8 mouse cellular contexts compared by ENCODE assay signal in the genomic region with DNA sequence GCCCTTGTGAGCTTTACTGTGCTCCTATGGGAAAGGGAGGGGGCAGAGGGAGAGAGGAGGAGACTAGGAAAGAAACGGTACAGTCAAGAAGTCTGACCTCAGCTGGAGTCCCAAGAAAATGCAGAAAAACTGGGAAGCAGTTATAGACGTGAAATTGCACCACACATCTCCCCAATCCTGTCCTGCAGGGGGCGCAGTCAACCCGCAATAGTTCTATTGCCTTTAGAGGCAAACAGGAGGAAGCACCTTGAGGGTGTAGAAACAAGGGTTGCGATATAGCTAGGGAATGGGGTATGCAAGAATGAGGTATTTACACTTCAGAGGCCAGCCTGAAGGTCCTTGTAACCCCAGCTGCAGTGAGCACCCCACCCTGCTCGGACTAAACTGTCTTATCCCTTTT.
DNase-seq lines count a peak whose midpoint lies in the region; ATAC-seq and TF ChIP-seq lines count a peak whose summit lies in the region.
"Had no signal": no experiment of that assay in that cellular context is flagged by ENCODE, and none has a peak within 500 bp of the region (broad histone marks: within the 10 kb centered on the region; RNA-seq: fewer than 3 reads in every experiment).

No protein-coding gene starts in this region.

- DNase-seq in ES-E14 (ENCODE audit: low read depth, low spot score) = peak; percentile 72
- peak; percentile 47 to 73 for DNase-seq in frontal cortex, postnatal 14 days (ENCODE audit: low spot score in 2 of 2)
- peak; percentile 40 to 84 for DNase-seq in kidney, postnatal 36 days
- DNase-seq in lung, adult 2 months = peak; percentile 33
- DNase-seq in spleen, adult 18-20 months = peak; percentile 22 to 68

- peak; percentile 35 for TF ChIP-seq CTCF in C2C12 (IDR thresholded peaks at IDR 0.05; ENCODE audit: control insufficient read depth, insufficient read depth, insufficient read length)
- peak; percentile 71 for TF ChIP-seq CTCF in lung, adult 2 months (IDR thresholded peaks at IDR 0.05; ENCODE audit: insufficient read depth, low read length)

- H3K27ac ChIP-seq in ES-E14 (ENCODE audit: insufficient read depth, low read depth, low read length, poor library complexity, severe bottlenecking) = no peak overlapping the region
- H3K27ac ChIP-seq: limb, embryonic 13.5 days had no signal

- no peaks in the 10 kb centered on the region for H3K4me1 ChIP-seq in ES-E14 (ENCODE audit: control insufficient read depth in 2 of 2, insufficient read depth in 2 of 2, low read length in 2 of 2, poor library complexity in 1 of 2)
- H3K4me1 ChIP-seq in lung, adult 2 months (ENCODE audit: control insufficient read depth, insufficient read depth, low read length) = no peaks in the 10 kb centered on the region
- H3K4me1 ChIP-seq: limb, embryonic 13.5 days had no signal

- H3K79me2 ChIP-seq in C2C12 (ENCODE audit: control insufficient read depth, insufficient read depth) = no peaks in the 10 kb centered on the region

- WGBS in lung, adult 2 months = 14% methylated on average over 6 of the region's 6 CpGs

- H3K4me3 ChIP-seq in C2C12 (ENCODE audit: insufficient read depth, poor library complexity, severe bottlenecking) (no peak overlapping the region), ES-E14 (ENCODE audit: insufficient read depth in 1 of 2, low read depth in 1 of 2, low read length in 2 of 2, poor library complexity in 1 of 2, severe bottlenecking in 1 of 2) (no peak overlapping the region)
- no peak overlapping the region for H3K4me3 ChIP-seq in lung, adult 2 months (replicated peaks; ENCODE audit: extremely low read depth, low read depth, low read length)
- H3K4me3 ChIP-seq: limb, embryonic 13.5 days had no signal

- TF ChIP-seq POLR2A in lung, adult 2 months (IDR thresholded peaks at IDR 0.05; ENCODE audit: borderline replicate concordance, extremely low read depth, low read depth, low read length) = no peak

- H3K9ac ChIP-seq in ES-E14 (ENCODE audit: insufficient read depth, low read depth, low read length, poor library complexity, severe bottlenecking) = no peak overlapping the region
- H3K9ac ChIP-seq: limb, embryonic 13.5 days had no signal

- no peaks in the 10 kb centered on the region for H3K9me3 ChIP-seq in ES-E14 (ENCODE audit: control insufficient read depth, insufficient read depth, low read depth, low read length)
- H3K9me3 ChIP-seq: limb, embryonic 13.5 days had no signal

- no peak overlapping the region for H3ac ChIP-seq in C2C12 (ENCODE audit: control insufficient read depth, insufficient read length, low read depth)

- H3K79me3 ChIP-seq in C2C12 (ENCODE audit: low read depth) = no peaks in the 10 kb centered on the region

- in situ Hi-C loops in ES-E14 (cut with MboI; ENCODE audit: low sequenced_read_pairs in 2 of 2, unreplicated experiment in 2 of 2) = no loop called here

- ATAC-seq in cerebellum, adult (ENCODE audit: insufficient number of reproducible peaks, low FRiP score, low TSS enrichment) = peak; percentile 80

- no peaks in the 10 kb centered on the region for H3K27me3 ChIP-seq in C2C12 (ENCODE audit: control insufficient read depth, insufficient read depth, insufficient read length)
- H3K27me3 ChIP-seq: limb, embryonic 13.5 days had no signal

- no peaks in the 10 kb centered on the region for H3K36me3 ChIP-seq in C2C12 (ENCODE audit: control insufficient read depth, insufficient read depth)
- H3K36me3 ChIP-seq in ES-E14 (ENCODE audit: control insufficient read depth, insufficient read depth, low read length, poor library complexity, severe bottlenecking) = no peaks in the 10 kb centered on the region
- H3K36me3 ChIP-seq: limb, embryonic 13.5 days had no signal

TF ChIP-seq in C2C12, 6 proteins besides CTCF, POLR2A, EP300 and RAD21:
- no peak for TF ChIP-seq MYOD1 (IDR thresholded peaks at IDR 0.05; ENCODE audit: control insufficient read depth, insufficient read length, low read depth)
- TF ChIP-seq USF1 (IDR thresholded peaks at IDR 0.05; ENCODE audit: low read depth) = no peak
- TF ChIP-seq FOSL1 (IDR thresholded peaks at IDR 0.05; ENCODE audit: insufficient read depth, low read length, poor library complexity, severe bottlenecking) = no peak
- no peak for TF ChIP-seq MAX (IDR thresholded peaks at IDR 0.05)
- TF ChIP-seq CEBPB (IDR thresholded peaks at IDR 0.05; ENCODE audit: low read depth) = no peak

TF ChIP-seq in ES-E14, 5 proteins besides CTCF, POLR2A, EP300 and RAD21:
- no peak for TF ChIP-seq HCFC1 (IDR thresholded peaks at IDR 0.05; ENCODE audit: borderline replicate concordance, insufficient read depth, low read length)
- peak; percentile 47; the same call in 1 of the 2 replicates for TF ChIP-seq ZC3H11A (IDR thresholded peaks at IDR 0.05; ENCODE audit: borderline replicate concordance, low read depth, low read length)
TF ChIP-seq in ES-E14: peak in this region for 1.
